Mouse (Mus musculus) cortical plate, adult 2 months (tissue): ENCODE data around the gene Otoa.

Source experiments
- CTCF ChIP-seq: fragments of 200-500 bp; IDR thresholded peaks from 2 replicates; pipeline ENCODE4 v1.5.1; 2011; ENCODE audit warnings: mild to moderate bottlenecking, control low read depth, low read length; ENCODE audit not compliant: insufficient read depth; ENCODE audit errors: extremely low read depth
- POLR2A ChIP-seq: fragments of 200-500 bp; IDR thresholded peaks from 2 replicates; pipeline ENCODE4 v1.6.1; 2011; ENCODE audit warnings: mild to moderate bottlenecking, low read length, control low read depth; ENCODE audit not compliant: insufficient read depth; ENCODE audit errors: extremely low read depth

GRCm38 (mm10) chr7:121130837-121131236 is 49.4 kb downstream of the Otoa start:
- TF ChIP-seq CTCF (no peak), POLR2A (no peak)
